Mouse (Mus musculus) olfactory bulb, adult 2 months (tissue): ENCODE results near the gene Oas2.

ENCODE experiments used
- CTCF ChIP-seq: fragments of 200-500 bp; IDR thresholded peaks from 2 replicates; pipeline ENCODE4 v1.5.1; 2012; ENCODE audit warnings: low read depth, mild to moderate bottlenecking, low read length, moderate library complexity; ENCODE audit not compliant: insufficient read depth
- POLR2A ChIP-seq: fragments of 200-500 bp; IDR thresholded peaks from 2 replicates; pipeline ENCODE4 v1.6.1; 2012; ENCODE audit warnings: mild to moderate bottlenecking, low read depth, low read length, moderate library complexity; ENCODE audit not compliant: insufficient read depth

DNA sequence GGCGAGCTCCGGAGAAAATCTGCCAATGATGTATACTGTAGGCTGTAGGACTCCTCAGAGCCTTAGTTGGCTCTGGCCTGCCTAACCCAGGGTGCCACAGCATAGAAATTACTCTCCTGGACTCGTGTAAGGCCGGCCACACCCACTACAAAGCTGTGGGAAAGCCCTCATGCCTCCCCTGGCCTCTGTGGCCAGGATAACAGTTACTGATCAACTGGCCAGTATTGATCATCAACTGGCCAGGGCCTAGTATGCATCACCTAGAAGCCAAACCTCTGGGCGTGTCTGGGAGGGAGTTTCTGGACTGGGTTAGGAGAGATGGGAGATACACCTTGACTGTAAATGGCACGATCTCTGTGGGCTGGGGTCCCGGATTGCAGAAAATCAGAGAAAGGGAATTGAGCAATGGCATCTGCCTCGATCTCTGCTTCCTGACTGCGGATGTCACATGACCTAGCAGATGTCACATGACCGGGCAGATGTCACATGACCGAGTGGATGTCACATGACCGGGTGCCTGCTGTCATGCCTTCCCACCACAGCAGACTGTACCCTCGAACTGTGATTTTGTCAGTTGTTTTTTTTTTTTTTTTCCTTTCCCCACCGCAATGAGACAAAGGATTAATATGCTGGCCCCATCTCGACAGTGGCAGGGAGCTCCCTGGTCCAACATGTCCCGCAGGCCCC is 53.5 kb downstream of the Oas2 start:
- no peak for TF ChIP-seq CTCF
- no peak for TF ChIP-seq POLR2A
